Mouse (Mus musculus) G1E (cell line): ENCODE measurements around the gene Ptpn7. TPM values are rescaled to one million over a fixed set of nuclear protein-coding genes. Genes with fewer than 3 reads are reported as not detected.

Experiments used
- ATAC-seq: 2 replicates; pipeline ENCODE4 v1.8.0; 2016; ENCODE audit warnings: mild to moderate bottlenecking; ENCODE audit not compliant: insufficient number of reproducible peaks, poor library complexity, low FRiP score, severe bottlenecking; ENCODE audit errors: extremely low read depth
- DNase-seq: peaks from one replicate; pipeline ENCODE4 v3.0.0; 2012; ENCODE audit warnings: low spot score
- H3K27me3 ChIP-seq: 2 replicates; pipeline ENCODE4 v1.6.1; 2012; ENCODE audit warnings: mild to moderate bottlenecking, low read length, inconsistent platforms; ENCODE audit not compliant: insufficient read depth
- H3K36me3 ChIP-seq: replicated peaks from 2 replicates; pipeline ENCODE3; 2012; ENCODE audit warnings: mild to moderate bottlenecking, inconsistent platforms
- H3K4me1 ChIP-seq: 2 replicates; pipeline ENCODE4 v1.6.1; 2012; ENCODE audit warnings: low read depth, low read length, inconsistent platforms, mixed read lengths; ENCODE audit not compliant: insufficient read depth
- H3K4me3 ChIP-seq: 2 replicates; pipeline ENCODE4 v1.5.1; 2012; ENCODE audit warnings: low read depth, mild to moderate bottlenecking, inconsistent platforms, low read length, moderate library complexity, mixed read lengths
- H3K9me3 ChIP-seq: replicated peaks from 2 replicates; pipeline ENCODE4 v1.6.1; 2012; ENCODE audit warnings: inconsistent platforms
- CTCF ChIP-seq: IDR thresholded peaks from 2 replicates; pipeline ENCODE4 v1.5.1; 2012; ENCODE audit warnings: low read depth, low read length, inconsistent platforms, mixed read lengths
- GATA1 ChIP-seq: IDR thresholded peaks from 2 replicates; pipeline ENCODE4 v1.6.1; 2012; ENCODE audit warnings: borderline replicate concordance, low read length, inconsistent platforms, mixed read lengths
- GATA2 ChIP-seq: IDR thresholded peaks from 2 replicates; pipeline ENCODE4 v1.6.1; 2012; ENCODE audit warnings: low read depth, low read length, inconsistent platforms, borderline replicate concordance
- POLR2AphosphoS5 ChIP-seq: IDR thresholded peaks from 2 replicates; pipeline ENCODE4 v1.6.1; 2012; ENCODE audit warnings: low read depth, low read length, inconsistent platforms; ENCODE audit not compliant: insufficient replicate concordance
- TAL1 ChIP-seq: conservative IDR thresholded peaks from 2 replicates; pipeline ENCODE4 v1.6.1; 2012; ENCODE audit warnings: low read depth, low read length, inconsistent platforms, mixed read lengths
- polyA plus RNA-seq: library from polyadenylated mRNA; stranded (reverse); fragments of >175 nt; gene quantifications from 2 replicates; pipeline ENCODE4 v1.2.3, GENCODE M21; 2012
- total RNA-seq, 2 experiments: library from RNA; stranded (forward) in 1 of 2; stranded (reverse) in 1 of 2; fragments of 200-1000 nt in 1 of 2; fragments of >200 nt in 1 of 2; fragmentation: Nextera tagmentation in 1 of 2; gene quantifications; 2 replicates each; pipeline ENCODE4 v1.2.3; 2014 to 2017

Gene Ptpn7
- total and polyA plus RNA-seq, 3 experiments = 132 to 359 (median 212) TPM

DNA sequence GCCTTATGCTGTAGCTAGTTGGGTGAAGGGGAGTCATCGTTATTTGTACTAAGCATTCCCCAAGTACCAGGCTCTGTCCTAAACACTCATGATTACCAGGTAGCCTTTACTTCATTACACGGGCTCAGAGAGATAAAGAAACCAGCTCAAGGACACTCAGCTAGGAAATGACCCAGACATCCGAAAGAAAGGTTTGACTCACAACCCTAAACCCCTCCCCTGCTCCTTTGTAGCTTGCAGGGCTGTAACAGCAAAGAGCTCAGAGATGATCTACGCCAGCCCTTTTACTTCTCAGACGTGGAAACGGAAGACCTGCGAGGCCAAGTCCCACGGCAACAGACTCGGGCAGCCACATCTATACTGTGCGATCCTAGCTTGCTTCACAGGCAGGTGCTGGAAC is 37.8 kb downstream of the Ptpn7 start:
- no peak overlapping the region for H3K4me3 ChIP-seq
- H3K9me3 ChIP-seq = no peaks in the 10 kb centered on the region
- H3K27me3 ChIP-seq = peaks cover 22% of the 10 kb centered on the region
- TF ChIP-seq CTCF = no peak
- TF ChIP-seq GATA2 = no peak
- TF ChIP-seq POLR2AphosphoS5 = no peak
- TF ChIP-seq GATA1 = no peak
- TF ChIP-seq TAL1 = no peak
- ATAC-seq (no peak), DNase-seq (no peak)
- H3K4me1 ChIP-seq = no peaks in the 10 kb centered on the region
- no peaks in the 10 kb centered on the region for H3K36me3 ChIP-seq

DNA sequence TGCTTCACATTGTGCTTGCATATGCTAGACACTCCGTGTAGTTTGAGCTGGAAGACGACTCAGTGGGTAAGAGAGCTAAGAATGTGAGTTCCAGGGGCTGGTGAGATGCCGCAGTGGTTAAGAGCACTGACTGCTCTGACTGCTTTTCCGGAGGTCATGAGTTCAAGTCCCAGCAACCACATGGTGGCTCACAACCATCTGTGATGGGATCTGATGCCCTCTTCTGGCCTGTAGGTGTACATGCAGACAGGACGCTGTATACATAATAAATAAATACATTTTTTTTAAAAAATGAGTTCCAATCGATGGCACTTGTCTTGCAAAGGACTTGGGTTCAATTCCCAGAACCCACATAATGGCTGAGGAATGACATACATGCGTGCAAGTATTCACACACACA is 38.7 kb downstream of the Ptpn7 start:
- TF ChIP-seq GATA1 (no peak), CTCF (no peak), TAL1 (no peak), POLR2AphosphoS5 (no peak), GATA2 (no peak)
- peaks cover 22% of the 10 kb centered on the region for H3K27me3 ChIP-seq
- H3K4me3 ChIP-seq = no peak overlapping the region
- no peaks in the 10 kb centered on the region for H3K36me3 ChIP-seq
- DNase-seq (no peak), ATAC-seq (no peak)
- H3K4me1 ChIP-seq = no peaks in the 10 kb centered on the region
- H3K9me3 ChIP-seq = no peaks in the 10 kb centered on the region

DNA sequence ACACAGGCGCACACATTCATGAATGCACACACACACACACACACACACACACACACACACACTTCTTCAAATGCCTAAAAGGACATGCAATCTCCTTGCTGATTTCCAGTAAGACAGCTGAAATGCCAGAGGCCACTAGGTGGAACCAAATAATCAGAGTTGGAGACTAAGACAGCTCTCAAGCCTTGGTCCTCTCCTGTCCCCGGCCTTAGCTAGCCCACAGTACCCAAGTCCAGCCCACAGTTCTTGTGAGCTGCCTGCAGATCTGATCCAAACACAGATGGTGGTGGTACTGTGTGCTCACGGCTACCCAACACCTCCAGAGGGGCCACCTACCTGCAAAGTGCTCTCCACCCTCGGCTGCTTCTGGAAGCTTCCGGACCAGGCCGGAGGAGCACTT is 39.5 kb downstream of the Ptpn7 start:
- H3K9me3 ChIP-seq = no peaks in the 10 kb centered on the region
- TF ChIP-seq POLR2AphosphoS5 = no peak
- no peak for TF ChIP-seq TAL1
- no peak for TF ChIP-seq GATA2
- TF ChIP-seq CTCF = no peak
- no peak for TF ChIP-seq GATA1
- H3K4me3 ChIP-seq = no peak overlapping the region
- H3K27me3 ChIP-seq = peaks cover 20% of the 10 kb centered on the region
- no peaks in the 10 kb centered on the region for H3K36me3 ChIP-seq
- no peaks in the 10 kb centered on the region for H3K4me1 ChIP-seq
- no peak; the same call in 1 of the 2 replicates for ATAC-seq
- DNase-seq = no peak

DNA sequence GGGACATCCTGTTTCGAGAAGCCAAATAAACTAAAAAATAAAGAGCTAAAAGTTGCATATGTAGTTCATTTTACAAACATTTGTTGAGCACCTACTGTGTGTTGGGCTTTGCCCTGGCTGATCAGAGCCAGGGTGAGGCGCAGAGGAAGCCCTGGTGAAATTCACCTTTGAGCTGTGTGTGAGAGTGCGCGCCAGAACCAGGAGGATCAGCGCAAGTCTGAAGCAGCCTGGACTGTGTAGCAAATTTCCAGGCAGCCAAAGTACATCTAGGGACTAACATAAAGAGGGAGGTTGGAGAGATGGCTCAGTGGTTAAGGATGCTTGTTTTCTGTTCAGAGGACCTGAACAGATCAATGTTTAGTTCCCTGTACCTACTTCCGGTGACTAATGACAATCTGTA is 40.8 kb downstream of the Ptpn7 start:
- no peak for ATAC-seq
- Histone ChIP-seq H3K4me1 (no peaks in the 10 kb centered on the region), H3K36me3 (no peaks in the 10 kb centered on the region), H3K9me3 (no peaks in the 10 kb centered on the region), H3K27me3 (peaks cover 21% of the 10 kb centered on the region), H3K4me3 (no peak overlapping the region)
- TF ChIP-seq POLR2AphosphoS5 (no peak), CTCF (no peak), GATA2 (no peak), GATA1 (no peak), TAL1 (no peak)
- DNase-seq = no peak

DNA sequence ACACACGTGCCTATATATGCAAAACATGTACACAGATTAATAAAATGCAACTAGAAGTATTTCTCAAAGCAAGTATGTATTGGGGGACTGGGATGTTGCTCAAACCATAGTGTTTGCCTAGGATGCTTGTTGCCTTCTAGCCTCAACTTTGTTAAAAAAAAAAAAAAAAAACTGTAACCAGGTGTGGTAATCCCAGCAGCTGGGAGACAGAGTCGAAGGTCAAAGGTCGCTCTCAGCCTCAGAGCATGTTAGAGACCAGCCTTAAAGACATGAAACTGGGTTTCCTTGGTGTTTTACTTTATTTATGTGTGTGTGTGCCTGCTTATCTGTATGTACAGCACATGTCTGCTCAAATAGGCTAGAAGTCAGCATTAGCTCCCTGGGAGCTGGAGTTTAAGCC is 42.7 kb downstream of the Ptpn7 start:
- no peaks in the 10 kb centered on the region for H3K9me3 ChIP-seq
- peaks cover 2% of the 10 kb centered on the region; the same call in 1 of the 2 replicates for H3K4me1 ChIP-seq
- H3K4me3 ChIP-seq = no peak overlapping the region
- H3K27me3 ChIP-seq = peaks cover 27% of the 10 kb centered on the region
- ATAC-seq (no peak), DNase-seq (no peak)
- TF ChIP-seq GATA1 (no peak), GATA2 (no peak), TAL1 (no peak), POLR2AphosphoS5 (no peak), CTCF (no peak)
- H3K36me3 ChIP-seq = no peaks in the 10 kb centered on the region

DNA sequence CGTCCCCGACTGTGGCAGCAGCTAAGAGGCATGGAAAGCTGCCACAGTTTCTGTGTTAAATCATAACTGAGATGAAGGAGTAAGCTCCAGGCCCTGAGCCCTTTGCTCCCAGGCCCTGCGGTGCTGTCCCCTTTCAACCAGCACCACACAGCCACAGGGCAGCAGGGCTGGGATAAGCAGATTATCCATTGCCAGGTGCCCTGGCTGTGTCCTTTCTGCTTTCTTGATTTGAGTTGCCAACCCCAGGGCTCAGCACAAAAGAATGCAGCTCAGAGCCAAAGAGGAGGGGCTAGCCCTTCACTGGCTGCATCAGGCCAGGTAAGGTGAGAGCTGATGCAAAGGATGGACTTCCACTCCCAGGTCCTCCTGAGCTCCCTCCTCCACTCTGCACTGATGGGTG is 45.2 kb downstream of the Ptpn7 start:
- DNase-seq = no peak
- no peak for ATAC-seq
- peaks cover 8% of the 10 kb centered on the region; the same call in 1 of the 2 replicates for H3K4me1 ChIP-seq
- H3K27me3 ChIP-seq = peaks cover 46% of the 10 kb centered on the region
- no peaks in the 10 kb centered on the region for H3K9me3 ChIP-seq
- H3K36me3 ChIP-seq = no peaks in the 10 kb centered on the region
- no peak overlapping the region for H3K4me3 ChIP-seq
- TF ChIP-seq GATA2 (no peak), GATA1 (no peak), TAL1 (no peak), CTCF (no peak), POLR2AphosphoS5 (no peak)

DNA sequence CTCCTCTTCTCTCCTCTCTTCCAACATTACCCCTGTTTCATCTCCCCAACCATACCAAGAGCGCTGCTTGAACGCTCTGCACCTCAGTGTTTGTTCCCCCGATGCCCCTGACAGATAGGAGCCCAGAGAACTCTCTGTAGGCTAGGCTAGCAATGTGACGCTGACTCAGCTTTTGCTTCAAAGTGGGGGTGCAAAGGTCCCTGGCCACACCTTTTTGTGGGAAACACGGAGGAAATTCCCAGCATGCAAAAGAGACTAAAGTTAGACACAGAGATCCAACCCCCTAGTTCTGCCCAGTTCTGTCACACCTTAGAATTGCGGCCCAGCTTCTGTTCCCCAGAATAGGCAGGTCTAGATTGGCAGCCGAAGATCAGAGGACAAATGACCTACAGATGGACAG is 46.4 kb downstream of the Ptpn7 start:
- TF ChIP-seq POLR2AphosphoS5 (no peak), TAL1 (no peak), CTCF (no peak), GATA2 (no peak), GATA1 (no peak)
- DNase-seq = no peak
- H3K4me1 ChIP-seq = peaks cover 13% of the 10 kb centered on the region; the same call in 1 of the 2 replicates

More for the DNA sequence above, 46.4 kb downstream of the Ptpn7 start:
- Histone ChIP-seq H3K27me3 (peaks cover 53% of the 10 kb centered on the region), H3K4me3 (no peak overlapping the region), H3K9me3 (no peaks in the 10 kb centered on the region), H3K36me3 (no peaks in the 10 kb centered on the region)
- ATAC-seq = no peak
